Comparison of ENCODE assay signal across 30 mouse cellular contexts in the genomic region with DNA sequence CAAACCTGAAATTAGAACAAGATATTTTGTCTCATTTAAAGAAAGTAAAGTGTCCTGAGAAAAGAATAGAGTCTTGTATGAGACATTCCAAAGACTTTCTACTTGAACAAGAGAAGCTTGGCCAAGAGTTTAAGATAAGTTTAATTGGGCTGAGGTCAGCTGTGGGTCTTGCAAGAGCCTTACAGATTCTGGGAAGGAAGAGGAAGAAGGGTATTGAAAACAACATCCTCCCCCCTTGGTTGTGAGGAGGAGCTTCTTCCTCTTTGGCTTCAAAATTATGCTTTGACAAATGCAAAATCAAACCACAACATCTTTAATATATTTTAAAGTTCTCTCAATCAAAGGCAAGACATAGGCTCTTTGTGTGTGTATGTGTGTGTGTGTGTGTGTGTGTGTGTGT. TPM values are rescaled to one million over a fixed set of nuclear protein-coding genes. Genes with fewer than 3 reads are reported as not detected.
A peak's percentile ranks its signal among the peaks of the same experiment; 100 is the strongest.
DNase-seq lines count a peak whose midpoint lies in the region; ATAC-seq and TF ChIP-seq lines count a peak whose summit lies in the region.
"Had no signal": no experiment of that assay in that cellular context is flagged by ENCODE, and none has a peak within 500 bp of the region (broad histone marks: within the 10 kb centered on the region; RNA-seq: fewer than 3 reads in every experiment).

No protein-coding gene starts in this region.

- H3K27me3 ChIP-seq in liver, adult 2 months (ENCODE audit: control insufficient read depth, insufficient read depth, low read length), result no peaks in the 10 kb centered on the region
- no peaks in the 10 kb centered on the region for H3K27me3 ChIP-seq in liver, embryonic 12.5 days (replicated peaks)
- H3K27me3 ChIP-seq in forebrain, embryonic 16.5 days (replicated peaks; ENCODE audit: control insufficient read depth, insufficient read depth, low read length), result no peaks in the 10 kb centered on the region
- H3K27me3 ChIP-seq: embryonic facial prominence, embryonic 12.5 days; heart, embryonic 13.5 days; hindbrain, embryonic 12.5 days; hindbrain, embryonic 15.5 days had no signal

- no peaks in the 10 kb centered on the region for H3K79me2 ChIP-seq in liver, adult 2 months (ENCODE audit: control insufficient read depth, insufficient read depth, low read length)

- no peak for TF ChIP-seq POLR2A in liver, adult 2 months (IDR thresholded peaks at IDR 0.05; ENCODE audit: extremely low read depth, insufficient read depth, low read length)
- TF ChIP-seq POLR2A in bone marrow macrophage, adult 2 months (IDR thresholded peaks at IDR 0.05; ENCODE audit: borderline replicate concordance, low read depth, low read length), result no peak

- no peaks in the 10 kb centered on the region for H3K4me1 ChIP-seq in liver, adult 2 months (ENCODE audit: control insufficient read depth, insufficient read depth, low read length)
- no peaks in the 10 kb centered on the region for H3K4me1 ChIP-seq in liver, embryonic 12.5 days
- H3K4me1 ChIP-seq in bone marrow macrophage, adult 2 months (ENCODE audit: control insufficient read depth, insufficient read depth, low read length), result peaks cover 11% of the 10 kb centered on the region
- no peaks in the 10 kb centered on the region for H3K4me1 ChIP-seq in forebrain, embryonic 16.5 days (replicated peaks; ENCODE audit: control insufficient read depth, insufficient read depth, low read length)
- H3K4me1 ChIP-seq: embryonic facial prominence, embryonic 12.5 days; embryonic facial prominence, embryonic 15.5 days; heart, embryonic 10.5 days; heart, embryonic 13.5 days; hindbrain, embryonic 12.5 days; hindbrain, embryonic 15.5 days had no signal

- H3K9ac ChIP-seq in liver, adult 2 months (ENCODE audit: low read depth, low read length), result no peak overlapping the region
- no peak overlapping the region for H3K9ac ChIP-seq in liver, embryonic 12.5 days
- no peak overlapping the region for H3K9ac ChIP-seq in forebrain, embryonic 16.5 days (replicated peaks; ENCODE audit: low read depth, low read length)
- H3K9ac ChIP-seq: embryonic facial prominence, embryonic 12.5 days; embryonic facial prominence, embryonic 15.5 days; heart, embryonic 13.5 days; hindbrain, embryonic 12.5 days; hindbrain, embryonic 15.5 days had no signal

- no peaks in the 10 kb centered on the region for H3K36me3 ChIP-seq in liver, adult 2 months (ENCODE audit: control insufficient read depth, insufficient read depth, low read length)
- H3K36me3 ChIP-seq in liver, embryonic 12.5 days, result no peaks in the 10 kb centered on the region
- no peaks in the 10 kb centered on the region for H3K36me3 ChIP-seq in forebrain, embryonic 16.5 days (ENCODE audit: control insufficient read depth, insufficient read depth)
- H3K36me3 ChIP-seq: embryonic facial prominence, embryonic 12.5 days; embryonic facial prominence, embryonic 15.5 days; heart, embryonic 10.5 days; heart, embryonic 13.5 days; hindbrain, embryonic 12.5 days; hindbrain, embryonic 15.5 days had no signal

- H3K27ac ChIP-seq in liver, adult 2 months (replicated peaks; ENCODE audit: insufficient read depth, low read depth, low read length), result no peak overlapping the region
- no peak overlapping the region for H3K27ac ChIP-seq in liver, embryonic 12.5 days
- H3K27ac ChIP-seq in bone marrow macrophage, adult 2 months (ENCODE audit: insufficient read depth, low read depth, low read length), result peak overlapping the region; percentile 82
- H3K27ac ChIP-seq in forebrain, embryonic 16.5 days (ENCODE audit: low read length), result no peak overlapping the region
- H3K27ac ChIP-seq: embryonic facial prominence, embryonic 12.5 days; embryonic facial prominence, embryonic 15.5 days; heart, adult 2 months; heart, embryonic 10.5 days; heart, embryonic 13.5 days; hindbrain, embryonic 12.5 days; hindbrain, embryonic 15.5 days had no signal

- no peak overlapping the region for H3K4me3 ChIP-seq in liver, adult 2 months (ENCODE audit: insufficient read depth, low read depth, low read length)
- no peak overlapping the region for H3K4me3 ChIP-seq in liver, embryonic 12.5 days
- no peak overlapping the region for H3K4me3 ChIP-seq in bone marrow macrophage, adult 2 months (ENCODE audit: insufficient read depth, low read length)
- H3K4me3 ChIP-seq in forebrain, embryonic 16.5 days (replicated peaks; ENCODE audit: low read length), result no peak overlapping the region
- H3K4me3 ChIP-seq: embryonic facial prominence, embryonic 12.5 days; embryonic facial prominence, embryonic 15.5 days; heart, adult 2 months; heart, embryonic 10.5 days; heart, embryonic 13.5 days; hindbrain, embryonic 12.5 days; hindbrain, embryonic 15.5 days had no signal

- no peaks in the 10 kb centered on the region for H3K9me3 ChIP-seq in liver, embryonic 12.5 days (replicated peaks)
- H3K9me3 ChIP-seq in forebrain, embryonic 16.5 days (ENCODE audit: control insufficient read depth, low read length), result no peaks in the 10 kb centered on the region
- H3K9me3 ChIP-seq: embryonic facial prominence, embryonic 12.5 days; embryonic facial prominence, embryonic 15.5 days; heart, embryonic 10.5 days; heart, embryonic 13.5 days; hindbrain, embryonic 12.5 days; hindbrain, embryonic 15.5 days had no signal

- DNase-seq in liver, adult 2 months (ENCODE audit: extremely low read depth, low read depth, low spot score), result peak; percentile 15
- DNase-seq in right cerebral cortex, adult 2 months (ENCODE audit: low spot score in 2 of 2), result no peak
- DNase-seq: adrenal gland, adult 8-10 months; adrenal gland, postnatal 25 days; cerebellum, adult 11 months; cerebellum, adult 2 months; cerebellum, adult 9-11 months; cerebellum, postnatal 36 days; gastrocnemius, postnatal 25 days; heart, adult 2 months; heart, postnatal 14 days; heart, postnatal 4 days had no signal

- no peak for TF ChIP-seq CTCF in liver, adult 2 months (IDR thresholded peaks at IDR 0.05; ENCODE audit: low read depth, low read length)
- no peak for TF ChIP-seq CTCF in bone marrow macrophage, adult 2 months (IDR thresholded peaks at IDR 0.05; ENCODE audit: low read depth, low read length)

- ATAC-seq in liver, embryonic 12.5 days, result no peak
- ATAC-seq in granulocyte monocyte progenitor cell, adult 5-6 weeks (replicated peaks; ENCODE audit: poor library complexity, severe bottlenecking), result peak; percentile 70
- ATAC-seq in megakaryocyte progenitor cell, adult 5-6 weeks (replicated peaks; ENCODE audit: poor library complexity), result peak; percentile 60
- ATAC-seq in forebrain, embryonic 16.5 days, result no peak
- no peak for ATAC-seq in megakaryocyte-erythroid progenitor cell, adult 5-6 weeks (replicated peaks; ENCODE audit: low FRiP score, low TSS enrichment, poor library complexity, severe bottlenecking)
- ATAC-seq: activated CD4-positive, CD25-positive, alpha-beta regulatory T cell, adult 4 months; forebrain, embryonic 14.5 days had no signal

- H3K4me2 ChIP-seq in liver, embryonic 12.5 days, result no peak overlapping the region
- H3K4me2 ChIP-seq in forebrain, embryonic 16.5 days (ENCODE audit: low read length), result no peak overlapping the region
- H3K4me2 ChIP-seq: embryonic facial prominence, embryonic 12.5 days; embryonic facial prominence, embryonic 15.5 days; heart, embryonic 13.5 days; hindbrain, embryonic 12.5 days; hindbrain, embryonic 15.5 days had no signal

RNA-seq across cellular contexts. Expression of gene Cysltr1, which starts 30.1 kb away (rescaled TPM):
- 1.1 and 1.6 TPM in 2 replicates for total RNA-seq in liver, adult 2 months (2014; rRNA removed)
- polyA plus RNA-seq in liver, adult 2 months (2012; rRNA removed), result 0.14 and 0.53 TPM in 2 replicates
- 1.4 and 1.5 TPM in 2 replicates for polyA plus RNA-seq in liver, embryonic 12.5 days (2016; fragmentation: Nextera tagmentation; extraction: Ambion mirVana)
- 50.8 and 51.5 TPM in 2 replicates for polyA plus RNA-seq in bone marrow macrophage, adult 2 months (2012; ENCODE audit: insufficient read depth, insufficient read length, missing spikeins)
- 1.8 and 2.2 TPM in 2 replicates for total RNA-seq in granulocyte monocyte progenitor cell, adult 5-6 weeks (2014; fragmentation: Nextera tagmentation)
- total RNA-seq in granulocyte monocyte progenitor cell, adult 5-6 weeks (2017), result 2.6 and 2.8 TPM in 2 replicates
- 1.6 and 2.5 TPM in 2 replicates for total RNA-seq in megakaryocyte progenitor cell, adult 5-6 weeks (2015)
- 1.0 and 3.3 TPM in 2 replicates for total RNA-seq in megakaryocyte progenitor cell, adult 5-6 weeks (2017)
- polyA plus RNA-seq in forebrain, embryonic 16.5 days (2015; fragmentation: Nextera tagmentation; extraction: Ambion mirVana), result 0.27 and 0.61 TPM in 2 replicates
- not detected in 2 replicates for total RNA-seq in megakaryocyte-erythroid progenitor cell, adult 5-6 weeks (2014; fragmentation: Nextera tagmentation)
- 0.08 and 1.2 TPM in 2 replicates for total RNA-seq in megakaryocyte-erythroid progenitor cell, adult 5-6 weeks (2017)

RNA-seq across cellular contexts. Expression of gene Gm5127, which starts 50.6 kb away (rescaled TPM):
- total RNA-seq in liver, adult 2 months (2014; rRNA removed), result not detected in 2 replicates
- not detected in 2 replicates for polyA plus RNA-seq in liver, adult 2 months (2012; rRNA removed)
- not detected in 2 replicates for polyA plus RNA-seq in liver, embryonic 12.5 days (2016; fragmentation: Nextera tagmentation; extraction: Ambion mirVana)
- 0.91 and 0.99 TPM in 2 replicates for polyA plus RNA-seq in bone marrow macrophage, adult 2 months (2012; ENCODE audit: insufficient read depth, insufficient read length, missing spikeins)
- not detected in 2 replicates for total RNA-seq in granulocyte monocyte progenitor cell, adult 5-6 weeks (2014; fragmentation: Nextera tagmentation)
- total RNA-seq in granulocyte monocyte progenitor cell, adult 5-6 weeks (2017), result 0.82 TPM in 1 of 2 replicates, not detected in the other
- total RNA-seq in megakaryocyte progenitor cell, adult 5-6 weeks (2015), result 0.15 and 0.52 TPM in 2 replicates
- not detected in 2 replicates for total RNA-seq in megakaryocyte progenitor cell, adult 5-6 weeks (2017)
- 0.15 and 0.19 TPM in 2 replicates for polyA plus RNA-seq in forebrain, embryonic 16.5 days (2015; fragmentation: Nextera tagmentation; extraction: Ambion mirVana)
- total RNA-seq in megakaryocyte-erythroid progenitor cell, adult 5-6 weeks (2014; fragmentation: Nextera tagmentation), result not detected in 2 replicates
- not detected in 2 replicates for total RNA-seq in megakaryocyte-erythroid progenitor cell, adult 5-6 weeks (2017)
- total RNA-seq: adrenal gland, adult 8-10 months; adrenal gland, postnatal 25 days; ES-E14; gastrocnemius, adult 8-10 months; gastrocnemius, postnatal 25 days; heart, adult 2 months; heart, postnatal 14 days; heart, postnatal 4 days had no signal
- polyA plus RNA-seq: gonadal fat pad, adult 2 months; heart, adult 2 months; heart, embryonic 13.5 days; heart, embryonic 16.5 days had no signal

Comparison
In these comparisons a context has a peak if more than half of its experiments do, and no peak if none do; other contexts are left out.
1. ATAC-seq: peak in granulocyte monocyte progenitor cell, adult 5-6 weeks (single experiment) and megakaryocyte progenitor cell, adult 5-6 weeks (single experiment); none in liver, embryonic 12.5 days (single experiment), forebrain, embryonic 16.5 days (single experiment) and megakaryocyte-erythroid progenitor cell, adult 5-6 weeks (single experiment).